Mouse (Mus musculus): ENCODE results near the gene Atrn.

The Atrn gene

DNA sequence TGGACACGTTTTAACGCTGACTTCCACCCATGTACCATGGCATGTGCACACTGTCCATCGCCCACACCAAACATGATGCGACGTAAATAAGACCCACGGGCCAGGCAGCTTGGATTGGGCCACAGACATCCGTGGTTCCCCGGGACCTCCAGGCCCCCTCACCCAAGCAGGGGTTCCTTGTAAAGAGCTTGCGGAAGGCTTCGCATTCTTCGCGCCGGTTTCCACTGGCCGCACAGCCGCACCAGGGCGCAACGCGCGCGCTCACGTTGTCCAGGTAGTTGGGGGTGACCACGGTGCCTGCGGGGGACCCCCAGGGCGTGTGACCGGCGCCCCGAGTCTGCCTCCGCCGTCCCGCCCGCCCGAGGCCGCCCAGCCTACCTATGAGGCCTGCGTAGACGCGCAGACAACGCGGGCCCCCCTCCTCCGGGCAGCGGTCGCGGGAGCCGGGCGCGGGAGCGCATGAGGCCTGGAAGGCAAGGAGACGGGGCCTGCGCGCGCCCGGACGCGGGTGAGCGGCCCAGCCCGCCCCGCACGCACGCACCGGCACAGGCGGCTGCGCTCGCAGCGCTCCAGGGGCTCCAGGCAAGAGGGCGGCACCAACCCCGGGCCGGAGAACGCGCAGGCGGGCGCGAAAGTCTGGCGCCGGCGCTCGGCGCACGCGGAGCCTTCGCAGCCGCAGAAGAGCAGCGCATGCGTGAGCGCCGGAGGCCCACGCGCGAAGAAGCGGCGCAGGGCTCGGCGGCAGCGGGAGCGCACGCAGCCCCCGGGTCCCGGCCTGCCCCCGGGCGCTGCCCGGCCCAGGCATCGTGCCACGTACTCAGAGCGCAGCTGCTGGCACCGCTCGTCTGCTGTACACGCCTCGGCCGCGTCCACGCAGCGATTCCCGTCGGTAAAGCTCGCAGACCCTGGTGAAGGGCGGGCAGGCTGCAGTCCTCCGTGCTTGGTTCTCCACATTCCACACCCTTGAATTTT, 134.8 kb downstream of the Atrn start:
- DNase-seq (ENCODE audit: low spot score), result no peak

DNA sequence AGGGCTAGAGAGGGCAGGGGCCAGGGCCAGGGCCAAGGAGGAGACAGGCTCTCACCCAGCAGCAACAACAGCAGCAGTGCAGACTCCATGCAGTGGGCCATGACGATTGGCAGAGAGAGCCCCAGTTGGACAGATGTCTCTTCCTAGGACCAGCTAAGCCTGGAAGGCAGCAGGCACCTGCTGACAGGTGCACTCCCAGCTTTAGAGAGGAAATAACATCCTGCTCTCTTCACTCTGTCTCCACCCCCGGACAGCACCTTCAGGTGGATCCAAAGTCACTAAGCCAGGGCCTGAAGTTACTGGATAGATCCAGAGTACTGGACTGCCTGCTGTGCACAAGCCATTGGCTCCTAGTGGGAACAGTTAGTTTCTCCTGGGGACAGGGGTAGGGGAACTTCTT, 136.7 kb downstream of the Atrn start, which contains the start of gene Gfra4:
TSS of gene Gfra4 (minus strand) at position 101 of the 400 bp plus-strand sequence.
- no peak for DNase-seq (ENCODE audit: low spot score)

DNA sequence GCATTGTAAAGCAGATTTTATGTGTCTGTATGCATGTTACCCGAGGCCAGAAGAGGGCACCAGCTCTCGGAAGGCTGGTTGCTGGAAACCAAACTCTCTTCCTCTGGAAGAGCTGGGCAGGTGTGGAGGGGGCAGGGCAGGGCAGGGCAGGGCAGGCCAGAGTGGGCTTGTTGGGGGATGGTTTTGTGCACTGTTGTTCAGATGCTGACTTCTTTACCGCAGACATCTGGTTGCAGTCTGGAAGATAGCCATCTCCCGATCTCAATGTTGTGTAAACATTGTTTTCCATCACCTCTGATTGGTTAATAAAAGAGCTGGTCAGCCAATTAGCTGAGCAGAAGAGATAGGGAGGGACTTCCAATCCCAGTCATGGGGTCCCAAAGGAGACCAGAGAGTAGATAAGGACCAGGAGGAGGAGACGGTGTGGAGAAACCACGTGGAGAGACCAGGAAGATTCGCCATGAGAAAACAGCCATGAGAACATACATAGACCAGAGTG, 138.1 kb downstream of the Atrn start:
- no peak for DNase-seq (ENCODE audit: low spot score)

DNA sequence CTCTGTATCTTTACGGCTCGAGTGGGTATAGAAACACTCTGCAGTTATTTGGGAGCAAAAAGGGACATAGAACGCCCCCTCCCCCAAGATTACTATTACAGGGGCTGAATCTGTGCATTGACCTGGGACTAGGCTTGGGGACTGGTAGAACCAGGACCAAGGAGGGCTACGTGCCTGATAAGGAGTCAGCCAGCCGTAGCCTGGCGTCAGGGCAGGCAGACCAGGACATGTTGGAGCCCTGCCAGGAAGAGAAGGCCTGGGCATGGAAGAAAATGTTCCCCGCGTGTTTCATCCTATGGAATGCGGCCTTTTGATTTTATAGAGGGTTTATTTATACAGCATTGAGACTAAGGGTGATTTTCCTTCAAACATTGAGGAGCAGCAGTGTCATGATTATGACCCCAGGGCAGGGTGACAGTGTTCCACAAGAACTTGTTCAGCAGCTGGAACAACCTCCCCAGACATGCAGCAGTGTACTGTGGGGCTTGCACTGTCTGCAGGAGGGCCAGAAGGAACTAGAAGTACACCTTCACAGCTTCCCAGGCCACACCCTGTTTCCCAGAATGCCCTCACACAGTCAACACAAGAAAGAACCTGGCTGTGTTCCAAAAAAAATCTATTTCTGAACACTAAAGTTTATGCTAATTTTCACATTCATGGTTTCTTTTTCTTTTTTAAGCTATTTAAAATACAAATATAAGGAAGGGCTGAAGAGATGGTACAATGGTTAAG, 138.9 kb downstream of the Atrn start:
- no peak for DNase-seq (ENCODE audit: low spot score)

DNA sequence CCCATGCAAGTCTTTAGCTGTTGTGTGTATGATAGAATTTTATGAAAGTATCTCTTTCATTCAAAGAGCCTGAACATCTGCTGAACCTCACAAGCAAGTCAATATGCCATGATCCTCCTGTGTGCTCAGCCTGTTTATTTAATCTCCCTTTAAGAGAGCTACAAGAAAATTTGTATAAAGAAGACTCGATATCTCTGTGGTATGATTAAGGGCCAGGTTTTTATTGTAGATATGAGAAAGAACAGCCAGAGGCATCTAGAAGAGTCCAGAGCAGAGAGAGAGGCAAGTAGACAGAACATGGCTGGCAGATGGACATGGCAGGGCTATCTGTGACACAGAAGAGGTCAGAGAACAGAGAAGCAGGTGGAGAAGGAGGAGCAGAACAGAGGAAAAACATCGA, 139.7 kb downstream of the Atrn start:
- DNase-seq (ENCODE audit: low spot score), result no peak

DNA sequence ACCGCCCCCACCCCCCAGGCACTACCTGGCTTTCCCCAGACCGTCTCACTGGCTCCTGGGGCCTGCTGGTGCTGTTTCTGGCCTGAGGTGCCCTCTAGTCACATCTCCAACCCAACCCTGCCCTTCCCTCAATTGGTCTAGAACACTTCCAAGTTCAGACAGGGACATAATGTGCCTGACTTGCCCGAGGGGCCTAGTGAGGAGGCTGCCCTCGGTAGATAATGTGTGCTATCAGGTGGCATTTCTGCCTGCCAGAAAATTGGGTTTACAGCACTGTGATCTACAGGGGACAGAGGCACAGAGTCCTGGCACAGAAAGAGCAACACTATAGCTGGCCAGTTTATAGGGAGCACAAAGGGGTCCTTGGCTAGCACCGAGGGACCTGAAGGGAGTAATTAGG, 145.7 kb downstream of the Atrn start:
- DNase-seq (ENCODE audit: low spot score), result no peak

DNA sequence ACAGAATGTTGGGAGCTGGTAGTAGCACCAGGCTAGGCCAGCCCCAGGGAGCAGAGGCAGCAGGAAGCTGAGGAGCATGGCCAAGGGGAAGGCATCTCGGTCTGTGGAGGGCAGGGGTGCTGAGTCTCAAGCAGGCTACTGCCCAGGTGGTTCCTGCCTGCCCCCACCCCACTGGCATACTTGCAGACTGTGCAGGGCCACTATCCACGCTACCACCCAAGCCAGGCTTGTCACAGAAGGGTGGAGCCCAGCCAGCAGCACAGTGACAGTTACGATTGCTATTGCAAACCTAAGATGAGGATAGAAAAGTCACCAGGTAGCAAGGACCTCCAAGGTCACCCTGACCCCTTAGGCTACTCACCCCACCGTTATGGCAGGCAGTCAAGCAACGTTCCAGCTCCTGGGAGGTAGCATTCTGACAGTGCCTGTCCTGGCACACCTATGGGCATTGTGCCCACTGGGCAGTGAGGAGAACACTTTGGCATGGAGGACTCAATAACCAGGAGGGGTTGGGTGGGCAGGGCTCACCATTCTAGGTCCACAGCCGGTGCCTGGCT, 146.6 kb downstream of the Atrn start:
- no peak for DNase-seq (ENCODE audit: low spot score)

DNA sequence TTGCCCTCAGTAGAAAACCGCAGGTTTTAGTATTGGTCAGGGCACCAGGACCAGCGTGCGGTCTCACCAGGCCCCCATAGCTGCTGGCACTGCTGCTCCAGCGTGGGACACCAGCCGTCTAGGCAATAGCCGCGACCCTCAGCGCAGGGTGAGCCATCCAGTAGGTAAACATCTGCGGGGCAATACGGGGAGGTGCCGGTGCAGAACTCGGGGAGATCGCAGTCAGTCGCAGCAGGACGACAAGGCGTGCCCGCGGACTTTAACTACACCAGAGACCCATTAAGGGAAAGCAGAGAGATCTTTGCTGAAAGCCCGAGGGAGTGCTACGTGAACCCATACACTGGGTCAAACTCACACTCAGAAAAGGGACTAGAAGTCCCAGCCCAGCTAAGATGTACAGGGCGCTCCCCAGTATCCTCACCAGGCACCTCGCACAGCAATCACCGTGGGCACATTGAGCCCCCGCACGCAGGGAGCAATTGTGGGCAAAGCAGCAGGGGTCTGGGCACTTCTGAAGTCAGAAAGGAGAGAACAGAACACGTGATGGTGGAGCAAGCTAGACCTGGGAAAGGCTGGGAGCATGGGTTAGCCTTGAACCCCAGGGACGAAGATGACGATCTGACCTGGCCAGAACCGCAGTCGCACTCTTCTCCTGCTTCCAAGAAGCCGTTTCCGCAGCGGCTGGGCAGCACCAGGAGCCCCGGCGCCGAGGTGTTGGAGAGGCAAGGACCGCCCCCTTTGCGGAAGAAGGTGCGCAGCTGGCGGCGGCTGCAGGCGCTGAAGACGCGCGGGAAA, 147.8 kb downstream of the Atrn start:
- peak; percentile 58 for DNase-seq (ENCODE audit: low spot score)

DNA sequence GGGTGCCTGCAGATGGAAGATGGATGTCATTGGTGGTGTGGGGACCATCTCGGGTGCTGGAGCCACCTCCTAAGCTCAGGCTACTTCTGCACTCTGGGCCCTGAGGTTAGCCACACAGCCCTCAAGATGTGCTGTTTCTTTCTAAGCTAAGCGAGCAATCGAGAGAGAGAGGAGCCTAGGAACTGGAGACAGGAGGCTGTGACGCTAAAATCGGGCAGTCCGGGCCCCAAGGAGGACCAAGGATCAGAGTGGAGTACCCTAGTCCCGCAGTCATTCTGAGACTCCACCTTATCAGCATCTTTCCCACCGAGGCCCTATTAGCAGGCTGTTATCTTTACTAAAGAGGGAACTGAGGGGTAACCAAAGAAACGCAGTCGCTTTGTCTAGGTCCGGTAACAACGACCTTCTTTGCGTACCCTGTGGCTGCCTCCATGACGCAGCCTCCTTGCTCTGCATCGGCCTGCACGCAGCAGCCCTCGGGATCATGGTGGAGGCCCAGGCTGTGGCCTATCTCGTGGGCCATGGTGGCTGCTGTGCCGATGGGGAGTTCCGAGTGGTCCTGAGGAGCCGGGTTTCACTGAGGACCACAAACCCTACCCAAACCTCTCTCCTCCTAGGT, 148.5 kb downstream of the Atrn start:
- DNase-seq (ENCODE audit: low spot score), result no peak

DNA sequence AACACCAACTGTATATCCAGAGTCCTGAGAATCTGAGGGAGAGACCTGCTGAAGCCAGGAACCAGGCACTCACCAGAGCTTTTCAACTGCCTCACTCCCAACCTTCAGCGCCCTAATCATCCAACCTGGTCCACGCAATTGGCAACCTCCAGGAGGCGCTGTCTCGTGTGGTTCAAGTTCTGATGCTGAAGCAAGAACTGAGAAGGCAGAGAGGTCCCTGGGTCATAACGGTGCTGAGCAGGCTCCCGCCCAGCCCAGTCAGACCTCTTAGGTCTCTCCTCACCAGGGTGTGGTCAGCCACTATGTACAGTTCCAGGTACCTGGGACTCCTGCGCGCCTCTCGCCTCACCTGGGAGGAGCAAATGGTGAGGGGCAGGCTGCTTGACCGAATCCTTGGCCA, 149.3 kb downstream of the Atrn start:
- peak; percentile 83 for DNase-seq (ENCODE audit: low spot score)

DNA sequence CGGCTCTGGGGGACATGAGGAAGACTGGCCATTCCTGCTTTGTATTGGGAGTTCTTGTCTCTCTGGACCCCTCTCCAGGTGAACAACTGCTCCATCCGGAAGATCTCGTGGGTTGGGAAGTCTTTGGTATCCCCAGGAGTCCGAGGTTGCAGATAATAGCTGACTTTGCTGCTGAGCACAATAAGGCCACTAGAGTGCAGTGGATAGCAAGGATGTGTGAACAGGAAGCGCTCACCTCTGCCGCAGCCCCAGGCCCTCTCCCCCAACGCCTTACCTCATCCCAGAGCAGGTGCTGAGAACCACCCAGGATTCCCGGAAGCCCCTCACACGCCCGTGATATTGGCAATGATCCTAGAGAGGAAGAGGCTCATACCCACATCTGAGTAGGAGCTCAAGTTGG, 149.9 kb downstream of the Atrn start:
- DNase-seq (ENCODE audit: low spot score), result peak; percentile 77

DNA sequence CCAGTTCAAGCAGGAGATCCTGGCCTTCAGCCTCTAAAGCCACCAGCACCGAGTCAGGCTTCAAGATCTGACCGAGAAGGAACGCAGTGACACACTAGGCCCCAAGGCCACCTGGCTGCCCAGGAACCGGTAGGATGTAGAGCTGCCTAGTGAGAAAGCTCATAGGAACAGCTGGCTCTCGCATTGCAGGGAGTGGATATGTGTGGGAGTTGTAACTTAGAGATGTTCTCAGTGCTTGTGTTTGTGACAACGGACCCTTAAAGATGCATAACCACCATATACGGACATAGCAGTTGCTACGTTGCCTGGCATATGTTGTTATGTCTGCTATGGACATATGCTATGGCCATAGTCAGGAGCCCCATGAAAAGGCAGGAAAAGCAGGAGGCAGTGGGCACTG, 152.4 kb downstream of the Atrn start:
- DNase-seq (ENCODE audit: low spot score), result no peak

DNA sequence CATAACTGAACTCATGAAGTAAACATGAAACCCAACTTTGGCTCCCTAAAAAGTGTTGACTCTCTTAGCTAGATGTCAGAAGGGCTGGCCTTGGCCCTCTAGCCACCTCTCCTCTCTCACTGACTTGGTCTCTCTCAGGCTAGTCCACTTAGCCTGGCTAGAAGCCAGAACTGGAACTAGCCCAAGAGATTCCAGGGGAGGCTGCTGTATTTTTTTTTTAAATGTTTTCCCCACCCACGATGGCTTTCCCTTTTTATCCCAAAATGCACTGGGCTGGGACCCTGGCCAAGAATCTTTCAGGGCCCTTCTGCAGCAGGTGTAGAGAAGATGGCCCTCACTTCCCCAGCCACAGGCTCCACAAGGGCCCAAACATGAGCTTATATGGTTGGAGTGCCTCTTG, 153.1 kb downstream of the Atrn start:
- no peak for DNase-seq (ENCODE audit: low spot score)

DNA sequence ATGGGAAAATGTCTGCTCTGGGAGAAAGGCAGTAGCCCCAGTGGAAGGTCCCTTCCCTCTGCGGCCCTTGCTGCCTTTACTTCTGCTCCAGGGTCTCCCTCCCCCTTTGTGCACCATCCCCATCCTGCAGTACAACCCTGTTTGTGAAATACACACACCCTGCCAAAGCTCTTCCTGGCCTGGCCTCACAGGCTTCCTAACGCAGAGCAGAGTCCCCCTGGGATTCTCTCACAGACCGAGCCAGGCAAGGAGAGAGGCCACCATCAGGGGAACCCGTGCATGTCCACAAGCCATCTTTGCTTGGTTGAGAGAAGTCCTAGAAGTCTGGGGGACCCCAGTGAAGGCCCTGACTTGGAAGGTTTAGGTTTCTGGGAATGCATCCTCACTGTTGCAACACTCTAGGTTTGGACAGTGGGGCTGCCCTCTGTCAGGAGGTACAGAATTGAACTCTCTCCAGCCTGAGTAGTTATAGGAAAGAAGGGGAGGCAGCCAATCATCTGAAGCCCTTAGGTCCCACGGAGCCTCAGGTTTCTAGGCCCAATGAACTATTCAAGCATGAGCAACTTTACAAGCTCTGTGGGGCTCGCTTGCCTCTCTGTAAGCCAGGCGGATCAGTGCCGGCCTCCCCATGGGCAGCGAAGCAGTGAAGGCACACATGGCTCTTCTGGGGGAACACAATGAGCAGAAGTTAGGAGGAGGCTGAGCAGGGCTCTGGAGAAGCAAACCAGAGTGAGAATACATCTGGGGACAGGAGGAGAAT, 153.7 kb downstream of the Atrn start:
- no peak for DNase-seq (ENCODE audit: low spot score)

DNA sequence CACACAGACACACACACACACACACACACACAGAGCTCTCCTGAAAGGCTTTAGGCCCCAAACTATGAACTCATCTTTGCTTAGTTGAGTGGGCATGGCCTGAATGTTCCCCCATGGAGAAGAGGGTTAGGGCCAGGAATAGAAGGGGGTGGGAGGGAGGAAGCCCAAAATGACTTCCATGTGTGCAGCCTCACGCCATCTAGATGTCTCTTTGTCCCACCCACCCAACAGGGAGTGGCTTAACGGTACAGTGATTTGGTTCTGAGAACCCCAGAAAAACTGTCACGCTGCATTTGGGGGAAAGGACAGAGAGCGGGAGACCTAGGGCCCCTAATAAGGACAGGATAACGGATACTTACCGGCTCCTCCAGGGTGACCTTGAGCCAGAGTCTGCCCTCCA, 154.5 kb downstream of the Atrn start:
- DNase-seq (ENCODE audit: low spot score), result peak; percentile 52

DNA sequence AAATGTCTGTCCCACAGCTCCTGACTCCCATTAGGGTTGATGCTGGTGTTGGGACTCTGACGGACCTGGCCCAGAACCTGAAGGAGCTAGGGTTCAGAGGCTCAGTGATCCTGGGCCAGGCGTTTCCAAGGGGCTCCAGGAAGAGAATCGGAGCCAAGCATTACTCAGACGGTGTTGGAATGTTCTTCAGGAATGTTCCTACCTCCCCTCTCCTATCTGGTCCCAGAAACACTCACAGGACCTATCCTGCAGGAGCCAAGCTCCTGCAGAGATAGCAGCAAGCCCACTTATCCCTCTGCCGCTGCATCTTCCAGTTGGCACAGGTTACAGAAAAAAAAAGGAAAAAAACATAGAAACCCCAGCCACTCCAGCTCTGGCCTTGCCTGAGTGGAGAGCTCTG, 155.3 kb downstream of the Atrn start:
- DNase-seq (ENCODE audit: low spot score), result no peak

DNA sequence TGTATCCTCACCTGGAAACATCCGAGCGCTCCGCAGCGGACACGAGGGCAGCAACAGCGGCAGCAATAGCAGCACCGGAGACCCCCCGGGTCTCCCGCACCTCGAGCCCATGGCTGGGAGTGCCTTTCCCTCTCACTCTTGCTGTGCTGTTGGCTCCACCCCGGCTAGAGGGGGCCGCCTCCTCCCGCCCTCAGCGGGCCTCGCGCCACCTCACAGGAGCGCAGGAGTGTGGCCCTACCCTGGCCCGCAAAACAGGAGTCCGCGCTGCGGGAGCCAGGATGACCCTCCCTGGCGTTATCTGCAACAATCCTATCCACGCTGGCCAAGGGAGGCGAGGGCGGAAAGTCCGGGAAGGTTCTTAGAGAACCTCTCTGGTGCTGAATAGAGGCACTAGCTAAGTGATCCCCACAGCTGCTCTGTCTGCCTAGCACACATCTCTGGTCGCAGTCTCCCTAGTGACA, 157.1 kb downstream of the Atrn start, which contains the start of gene Adam33:
TSS of gene Adam33 (minus strand) at position 411 of the 461 bp plus-strand sequence.
- no peak for DNase-seq (ENCODE audit: low spot score)

DNA sequence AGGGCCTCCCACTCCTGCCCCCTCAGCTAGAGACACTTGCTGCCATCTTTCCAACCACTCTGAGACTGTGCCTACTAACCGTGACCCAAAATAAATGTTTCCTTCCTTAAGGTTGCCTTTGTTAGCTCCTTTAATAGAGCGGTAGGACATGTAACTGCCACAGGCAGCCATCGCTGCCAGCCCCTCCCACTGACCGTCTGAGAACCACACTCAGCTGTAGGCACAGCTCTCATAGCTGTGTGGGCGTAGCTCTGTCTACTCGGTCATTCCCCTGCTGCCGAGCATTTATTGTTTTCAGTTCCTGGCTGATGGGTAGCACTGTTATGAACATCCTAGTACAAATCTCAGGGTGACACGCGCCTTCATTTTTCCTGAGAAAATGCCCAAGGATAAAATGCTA, 160.0 kb downstream of the Atrn start:
- no peak for DNase-seq (ENCODE audit: low spot score)

DNA sequence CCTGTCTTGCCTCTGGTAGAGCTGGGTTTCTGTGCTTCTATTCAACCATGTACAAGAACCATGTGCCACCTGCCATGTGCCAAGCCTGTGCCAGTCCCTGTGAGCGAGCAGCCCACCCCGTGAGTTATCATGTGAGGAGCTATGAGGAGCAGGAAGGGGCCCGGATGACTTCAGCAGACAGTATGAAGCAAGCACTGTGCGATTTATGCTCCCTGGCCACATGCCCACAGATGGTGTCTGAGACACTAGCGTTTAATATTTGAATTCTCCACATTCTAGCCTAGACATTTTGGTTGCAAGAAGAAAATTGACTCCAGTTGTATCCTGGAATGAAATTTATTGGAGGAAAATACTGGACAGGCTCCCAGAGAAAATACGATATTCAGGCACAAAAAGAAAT, 161.2 kb downstream of the Atrn start:
- DNase-seq (ENCODE audit: low spot score), result no peak

DNA sequence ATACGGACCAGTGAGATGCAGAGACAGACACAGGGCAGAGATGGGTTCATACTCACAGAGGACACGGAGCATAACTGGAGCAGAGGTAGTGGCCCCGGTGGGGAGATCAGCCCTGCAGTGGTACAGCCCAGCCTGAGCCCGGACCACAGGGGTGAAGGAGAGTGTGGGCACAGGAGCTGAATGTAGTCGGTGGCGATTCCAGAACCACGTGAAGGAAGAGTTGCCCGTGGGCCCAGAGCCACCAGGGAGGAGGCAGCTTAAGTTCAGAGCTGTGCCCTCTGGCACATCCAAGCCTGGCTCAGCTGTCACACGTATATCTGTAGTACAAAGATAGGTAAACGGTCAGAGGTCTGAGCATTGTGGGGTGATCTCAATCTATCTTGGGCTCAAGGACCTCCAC, 166.2 kb downstream of the Atrn start:
- DNase-seq (ENCODE audit: low spot score), result no peak

Data from embryo, embryonic 10 days (tissue).